Mouse (Mus musculus) 3T3-L1 (cell line): ENCODE data around the gene Cped1.
"Not testable (repeated sequence)": the region's sequence is repeated elsewhere in the genome, so short reads cannot be mapped to it uniquely, and the experiment has no call there.

Source experiments
- DNase-seq: peaks from one replicate; pipeline ENCODE4 v3.0.0-alpha.2; 2015; ENCODE audit warnings: low read depth, low spot score

Gene Cped1

DNA sequence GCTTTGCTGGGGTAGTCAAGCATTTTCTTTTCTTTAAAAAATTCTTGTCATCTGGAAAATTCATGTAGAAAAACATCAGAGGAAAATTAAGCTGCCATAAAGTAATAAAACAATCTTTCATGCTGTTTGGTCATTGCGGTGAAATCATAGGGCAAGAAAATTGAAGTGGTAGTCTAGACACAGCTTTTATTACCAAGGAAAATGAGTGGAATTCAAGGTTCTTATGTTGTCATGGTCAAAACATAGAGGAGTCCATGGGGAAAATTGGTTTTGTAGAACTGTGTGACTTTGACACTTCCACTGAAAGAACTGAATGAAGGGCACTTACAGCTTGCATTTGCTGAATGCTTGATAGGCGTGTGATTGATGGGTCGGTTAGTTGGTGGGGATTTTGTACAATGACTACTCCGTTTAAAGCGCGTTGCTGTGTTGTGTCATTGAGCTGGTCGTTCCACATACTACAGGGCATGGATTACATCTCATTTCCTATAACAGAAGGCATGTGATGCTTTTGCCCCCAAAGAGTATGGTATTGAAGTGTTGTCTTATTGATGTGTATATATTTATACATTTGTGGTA, 93.1 kb downstream of the Cped1 start:
- DNase-seq, result no peak

- no peak for DNase-seq
These were observed 100.3 kb downstream of the Cped1 start for GRCm38 (mm10) chr6:22086056-22086455.

DNA sequence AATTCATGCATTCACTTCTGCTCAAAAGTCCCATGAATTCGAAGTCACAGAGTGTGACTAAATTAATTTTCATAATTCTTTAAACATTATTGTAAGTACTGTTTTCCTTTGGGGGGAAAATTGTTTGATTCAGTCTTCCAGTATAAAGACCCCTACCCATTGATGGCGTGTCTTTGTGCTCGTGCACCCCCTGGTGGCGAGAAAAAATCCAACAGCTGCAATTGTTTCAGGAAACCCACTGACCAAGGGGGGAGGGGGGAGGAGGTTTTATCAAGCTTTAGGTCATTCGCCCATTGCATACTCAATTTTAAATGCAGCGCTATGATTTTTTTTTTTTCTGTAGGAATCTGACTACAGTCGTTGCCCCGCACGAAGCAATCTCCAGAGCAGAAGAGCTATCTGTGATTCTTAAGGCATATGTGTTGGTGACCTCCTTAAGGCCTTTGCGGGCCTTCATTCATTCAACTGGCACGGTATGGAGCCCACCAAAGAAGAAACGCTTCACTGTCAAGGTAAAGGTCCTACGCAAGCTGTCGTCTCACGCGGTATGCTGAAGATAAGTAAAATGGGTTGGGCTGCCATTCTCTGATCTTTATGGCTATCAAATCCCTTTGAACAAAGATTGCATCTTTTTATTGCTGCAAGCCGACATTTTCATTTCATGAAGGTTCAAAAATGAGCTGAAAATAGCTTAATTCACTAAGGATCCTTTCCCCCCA, 102.8 kb downstream of the Cped1 start:
- DNase-seq, result peak; percentile 64

DNA sequence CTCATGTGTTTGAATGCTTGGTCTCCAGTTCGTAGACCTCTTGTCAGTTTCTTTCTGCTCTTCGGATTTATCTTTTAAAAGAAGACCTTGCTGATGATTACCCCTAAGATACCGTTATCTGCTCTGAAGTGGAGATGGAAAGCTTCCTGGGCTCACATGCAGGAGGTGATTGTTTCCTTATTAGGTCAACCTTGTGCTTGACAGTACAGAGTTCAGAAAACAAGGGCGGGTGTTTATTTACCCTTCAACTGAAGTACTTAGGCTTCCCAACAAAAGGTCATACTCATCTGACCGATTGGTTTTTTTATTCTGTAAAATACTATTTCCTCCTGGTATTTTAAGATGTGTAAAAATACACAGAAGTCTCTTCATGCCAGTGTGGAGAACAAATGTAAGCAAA, 106.1 kb downstream of the Cped1 start:
- DNase-seq, result no peak

DNA sequence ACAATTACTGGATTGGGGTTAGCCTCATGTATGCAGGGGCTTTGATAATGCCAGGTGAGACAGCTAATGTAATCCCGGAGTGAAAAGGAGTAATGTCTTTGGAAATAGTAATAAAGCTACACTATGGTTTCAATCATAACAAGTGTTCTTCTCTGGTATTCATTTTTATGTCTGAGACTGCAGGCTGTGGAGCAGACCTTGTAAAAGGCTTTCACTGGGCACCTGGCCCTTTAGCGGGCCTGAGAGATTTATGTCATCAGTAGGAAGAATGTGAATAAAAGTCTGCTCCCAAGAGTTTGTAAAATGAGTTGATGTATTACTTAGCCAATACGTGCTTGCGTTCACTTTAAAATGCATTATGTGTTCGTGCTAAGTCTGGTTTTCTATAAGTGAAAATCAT, 108.1 kb downstream of the Cped1 start:
- DNase-seq, result no peak

DNA sequence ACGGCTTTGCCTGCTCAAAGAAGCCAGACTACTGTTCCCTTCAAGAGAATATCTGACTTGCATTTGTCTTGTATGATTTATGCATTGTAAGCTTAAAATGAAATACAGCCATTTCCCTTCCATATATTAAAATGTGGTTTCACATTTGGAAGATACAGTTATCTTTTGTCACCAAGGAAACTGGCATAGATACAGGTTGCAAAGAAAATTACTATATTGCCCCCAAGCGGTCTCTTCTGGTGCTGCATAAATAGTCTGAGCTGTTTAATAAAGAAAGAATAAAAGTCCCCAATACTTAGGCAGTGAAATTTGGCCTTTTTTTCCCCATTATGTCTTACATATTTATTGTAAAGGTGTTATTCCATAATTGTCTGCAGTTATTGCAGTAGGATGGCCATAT, 112.0 kb downstream of the Cped1 start:
- peak; percentile 84 for DNase-seq

DNA sequence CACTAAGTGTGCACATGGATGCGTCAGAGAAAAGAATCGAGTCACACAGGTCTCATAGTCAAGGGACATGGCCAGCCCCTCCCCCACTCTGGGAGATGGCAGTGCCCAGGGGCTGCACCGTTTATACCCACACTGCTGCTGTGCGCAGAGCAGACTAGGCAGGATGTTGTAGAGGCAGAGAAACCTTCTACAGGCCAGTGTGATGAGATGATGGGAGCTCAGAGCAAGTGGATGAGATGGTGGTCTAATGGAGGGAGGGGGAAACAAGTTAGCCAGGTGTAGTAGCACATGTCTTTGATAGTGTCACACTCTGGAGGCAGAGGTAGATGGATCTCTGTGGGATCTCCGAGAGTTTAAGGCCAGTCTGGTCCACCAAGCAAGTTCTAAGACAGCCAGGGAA, 114.1 kb downstream of the Cped1 start:
- no peak for DNase-seq

DNA sequence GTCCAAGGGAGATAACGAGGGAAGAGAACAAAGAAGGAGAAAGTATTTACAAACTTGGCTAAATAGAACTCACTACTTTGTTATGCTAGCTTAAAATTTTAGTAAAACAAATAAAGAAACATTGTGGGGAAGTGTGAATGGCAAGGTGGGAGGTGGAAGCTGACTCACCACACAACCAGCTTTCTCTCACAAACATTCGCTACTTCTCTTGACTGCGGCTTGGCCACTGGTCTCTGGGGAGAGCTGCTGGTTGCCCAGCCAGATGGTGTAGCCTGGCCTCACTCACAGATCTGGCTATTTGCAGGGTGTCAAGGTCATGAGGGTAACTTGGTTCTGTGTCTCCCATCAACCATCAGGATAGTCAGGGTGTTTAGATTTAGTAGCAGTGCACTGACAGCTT, 116.2 kb downstream of the Cped1 start:
- peak; percentile 86 for DNase-seq

DNA sequence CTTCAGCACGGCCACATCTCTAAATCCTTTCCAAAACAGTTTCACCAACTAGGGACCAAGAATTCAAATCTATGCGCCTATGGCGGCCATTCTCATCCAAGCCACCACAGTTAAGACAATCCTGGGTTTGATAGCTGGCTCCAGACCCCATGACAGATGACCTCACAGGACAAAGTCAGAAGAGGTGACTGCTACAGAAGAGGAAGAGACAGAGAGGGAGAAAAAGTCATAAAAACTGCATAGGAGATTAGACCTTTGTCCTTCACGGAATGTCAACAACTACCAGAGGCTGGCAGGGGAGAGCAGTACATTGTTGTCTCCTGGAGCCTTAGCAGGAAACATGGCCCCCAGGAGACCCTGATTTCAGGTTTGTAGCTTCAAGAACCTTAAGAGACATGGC, 117.0 kb downstream of the Cped1 start:
- DNase-seq, result no peak

- DNase-seq, result no peak
These were observed 118.0 kb downstream of the Cped1 start for GRCm38 (mm10) chr6:22103713-22104112.

DNA sequence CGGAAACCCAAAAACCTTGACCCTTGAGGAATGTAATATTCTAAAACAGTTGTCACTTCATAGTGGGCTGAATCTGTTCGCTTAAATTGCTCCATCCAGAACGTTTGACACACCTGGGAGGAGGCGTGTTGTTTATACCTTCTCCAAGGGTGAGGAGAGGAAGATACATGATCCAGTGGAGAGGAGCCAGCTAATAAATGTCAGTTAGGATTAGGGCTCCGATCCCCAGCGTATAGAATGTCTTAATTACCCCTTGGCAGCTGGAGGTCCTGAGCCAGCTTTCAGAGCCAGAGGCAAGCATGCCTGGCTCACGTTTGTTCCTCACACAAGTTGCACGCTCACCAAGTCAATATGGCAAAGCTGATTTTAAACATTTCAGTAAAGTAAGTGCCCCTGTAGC, 118.5 kb downstream of the Cped1 start:
- DNase-seq, result no peak

DNA sequence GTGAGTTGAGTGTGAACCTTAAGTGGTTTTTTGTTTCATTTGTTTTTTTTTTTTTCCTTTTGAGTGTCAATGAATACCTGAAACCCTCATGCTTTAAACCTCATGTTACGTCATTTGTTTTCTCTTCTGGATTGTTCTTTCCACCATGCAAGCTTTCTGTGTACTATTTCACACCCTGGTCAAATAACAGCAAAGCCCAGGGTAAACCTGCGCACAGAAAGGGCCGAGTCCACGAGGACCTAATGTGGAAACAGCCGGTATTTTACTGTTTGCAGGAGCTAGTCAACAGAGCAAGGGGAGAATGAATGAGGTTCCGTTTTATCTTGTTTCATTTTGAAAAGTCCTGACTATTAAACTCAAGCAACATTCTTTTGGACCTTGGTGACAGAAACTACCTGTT, 128.4 kb downstream of the Cped1 start:
- no peak for DNase-seq

- DNase-seq, result no peak
These were observed 131.0 kb downstream of the Cped1 start for GRCm38 (mm10) chr6:22116679-22117078.

DNA sequence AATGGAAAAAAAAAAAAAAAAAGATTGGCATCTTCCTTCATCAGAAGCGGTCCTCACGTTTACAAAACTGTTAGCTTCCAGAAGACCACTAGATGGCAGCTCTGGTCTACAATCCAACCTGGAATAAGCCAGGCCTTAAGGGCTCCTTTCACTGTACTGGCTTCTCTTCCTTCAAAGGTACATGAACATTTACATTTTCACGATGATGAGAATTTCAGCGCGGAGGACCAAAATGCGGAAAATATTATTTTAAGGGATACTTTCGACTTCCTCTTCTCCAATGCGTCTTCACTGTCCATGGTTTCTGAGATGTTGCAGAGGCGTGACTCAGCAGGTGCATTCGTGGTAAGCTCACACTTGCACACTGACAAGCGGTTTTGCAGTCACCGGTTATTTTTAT, 136.4 kb downstream of the Cped1 start:
- DNase-seq, result peak; percentile 91

DNA sequence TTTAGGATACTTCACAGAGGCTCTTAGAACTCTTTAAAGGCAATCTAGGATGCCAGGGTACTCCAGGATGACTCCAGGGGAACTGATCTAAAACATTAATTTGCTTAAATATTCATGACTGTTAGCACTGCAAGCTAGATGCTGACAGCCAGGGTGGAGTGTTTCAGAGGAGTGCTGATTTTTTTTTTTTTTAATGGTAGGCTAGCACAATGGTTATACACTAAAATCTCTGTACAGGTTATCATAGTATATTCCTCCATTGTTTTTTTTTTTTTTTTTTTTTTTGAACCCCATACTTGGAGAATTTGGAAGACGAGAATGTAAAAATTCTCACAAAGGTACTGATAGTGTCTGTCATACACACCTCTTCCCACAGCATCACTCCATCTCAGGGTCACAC, 137.0 kb downstream of the Cped1 start:
- no peak for DNase-seq

GRCm38 (mm10) chr6:22123332-22123731, 137.6 kb downstream of the Cped1 start:
- no peak for DNase-seq

- DNase-seq, result not testable (repeated sequence)
These were observed 139.0 kb downstream of the Cped1 start for GRCm38 (mm10) chr6:22124575-22125330.

DNA sequence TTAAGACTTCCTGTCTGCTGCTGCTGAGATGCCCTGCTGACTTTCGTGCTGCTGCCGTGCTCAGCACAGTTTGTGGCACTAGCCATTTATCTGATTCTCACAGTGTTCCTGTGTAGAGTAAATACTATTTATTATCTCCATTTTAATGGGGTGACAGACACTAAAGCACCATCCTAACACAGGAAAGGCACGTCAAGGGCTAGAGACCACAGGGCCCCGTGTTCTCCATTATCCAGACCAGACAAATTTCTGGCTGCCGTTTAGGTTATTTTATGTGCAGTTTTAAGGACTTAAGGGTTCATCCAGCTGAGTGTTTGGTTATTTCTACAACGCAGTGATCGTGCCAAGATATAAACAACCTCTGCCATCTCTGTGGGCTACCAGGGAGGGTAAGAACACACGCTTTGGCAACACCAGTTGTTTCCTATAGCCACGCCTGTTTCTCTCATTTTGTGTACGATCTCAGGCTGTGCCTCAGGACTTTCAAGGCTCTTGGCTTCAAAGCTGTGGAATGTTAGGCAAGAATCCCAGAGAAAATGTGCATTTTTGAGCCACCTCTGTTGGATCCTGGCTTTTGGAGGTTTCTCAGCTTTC, 149.4 kb downstream of the Cped1 start:
- DNase-seq, result no peak

- DNase-seq, result no peak
These were observed 151.1 kb downstream of the Cped1 start for GRCm38 (mm10) chr6:22136805-22137204.

GRCm38 (mm10) chr6:22140786-22141185, 155.1 kb downstream of the Cped1 start:
- DNase-seq, result no peak

- no peak for DNase-seq
These were observed 161.5 kb downstream of the Cped1 start for GRCm38 (mm10) chr6:22147236-22147635.

- no peak for DNase-seq
These were observed 162.8 kb downstream of the Cped1 start for GRCm38 (mm10) chr6:22148511-22148910.

DNA sequence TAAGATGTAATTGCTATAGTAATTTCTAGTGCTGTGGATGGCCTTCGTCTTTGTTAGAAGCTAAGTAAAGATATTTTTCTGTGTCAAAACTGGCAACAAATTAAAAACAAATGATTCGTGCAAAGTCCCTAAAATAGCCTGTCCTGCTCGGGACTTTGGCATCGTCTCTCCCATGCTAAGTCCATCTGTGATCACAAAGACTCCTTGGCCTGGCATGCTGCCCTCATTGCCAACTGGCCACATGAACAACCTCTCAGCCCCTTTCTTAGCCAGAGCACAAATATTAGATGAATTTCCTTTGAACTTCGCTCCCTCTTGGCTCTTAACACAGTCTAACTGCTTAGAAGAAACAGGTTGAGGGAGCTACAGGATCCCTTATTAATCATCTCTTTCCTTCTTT, 171.7 kb downstream of the Cped1 start:
- peak; percentile 32 for DNase-seq
